Mouse (Mus musculus) telencephalon, adult 2 months (tissue): ENCODE measurements around the gene Sema6d.
A peak's percentile ranks its signal among the peaks of the same experiment; 100 is the strongest.

Source experiments
- DNase-seq: peaks from one replicate; pipeline ENCODE4 v3.0.0-alpha.2; 2011; ENCODE audit warnings: low read depth, low spot score

Gene Sema6d

GRCm38 (mm10) chr2:124399611-124400010 is 309.8 kb downstream of the Sema6d start:
- DNase-seq = no peak

GRCm38 (mm10) chr2:124401727-124402380 is 312.1 kb downstream of the Sema6d start:
- DNase-seq = no peak

DNA sequence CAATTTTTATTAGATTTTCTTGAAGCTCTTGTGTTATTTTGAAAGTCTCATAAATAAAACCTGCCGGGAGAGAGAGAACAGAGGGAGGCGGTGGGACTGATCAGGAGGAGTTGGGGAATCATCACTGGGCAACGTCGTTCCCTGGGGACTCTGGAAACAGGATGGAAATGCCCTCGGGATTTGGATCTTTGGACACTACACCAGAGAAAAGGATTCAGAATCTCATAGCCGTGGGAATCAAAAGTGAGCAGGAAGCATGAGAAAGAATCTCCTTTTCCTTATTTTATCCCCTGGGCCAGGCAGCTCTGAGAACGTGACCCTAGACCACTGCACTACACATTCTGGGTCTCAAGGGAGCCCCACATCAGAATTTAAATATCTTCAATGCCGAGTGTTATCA is 313.8 kb downstream of the Sema6d start:
- no peak for DNase-seq

GRCm38 (mm10) chr2:124403981-124404380 is 314.2 kb downstream of the Sema6d start:
- DNase-seq = no peak

- peak; percentile 47 for DNase-seq
Measured at GRCm38 (mm10) chr2:124404631-124405562, 315.1 kb downstream of the Sema6d start.

GRCm38 (mm10) chr2:124408956-124409355 is 319.2 kb downstream of the Sema6d start:
- no peak for DNase-seq

GRCm38 (mm10) chr2:124416730-124417129 is 327.0 kb downstream of the Sema6d start:
- no peak for DNase-seq

DNA sequence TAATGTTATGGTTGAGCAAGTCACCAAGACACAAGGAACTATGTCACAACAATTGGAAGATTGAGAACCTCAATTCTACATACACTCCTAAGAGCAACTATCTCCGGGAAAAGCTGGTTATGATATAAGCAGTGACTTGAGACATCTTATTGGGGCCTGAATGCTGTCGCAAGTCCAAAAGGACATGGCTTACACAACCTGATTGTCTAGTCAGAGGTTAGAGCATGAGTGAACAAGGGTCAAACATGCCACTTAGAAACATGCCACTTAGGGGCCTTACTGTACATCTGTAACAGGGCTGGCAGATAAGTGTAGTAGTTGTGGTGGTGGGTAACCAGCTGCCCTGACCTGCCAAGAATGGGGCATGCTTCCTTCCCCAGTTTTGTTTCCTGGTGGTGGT is 328.6 kb downstream of the Sema6d start:
- DNase-seq = no peak

- no peak for DNase-seq
Measured at GRCm38 (mm10) chr2:124420170-124420825, 330.5 kb downstream of the Sema6d start.

GRCm38 (mm10) chr2:124429744-124430143 is 340.0 kb downstream of the Sema6d start:
- DNase-seq = no peak

- DNase-seq = no peak
Measured at GRCm38 (mm10) chr2:124430708-124431107, 340.9 kb downstream of the Sema6d start.

GRCm38 (mm10) chr2:124435382-124436002 is 345.7 kb downstream of the Sema6d start:
- DNase-seq = no peak

DNA sequence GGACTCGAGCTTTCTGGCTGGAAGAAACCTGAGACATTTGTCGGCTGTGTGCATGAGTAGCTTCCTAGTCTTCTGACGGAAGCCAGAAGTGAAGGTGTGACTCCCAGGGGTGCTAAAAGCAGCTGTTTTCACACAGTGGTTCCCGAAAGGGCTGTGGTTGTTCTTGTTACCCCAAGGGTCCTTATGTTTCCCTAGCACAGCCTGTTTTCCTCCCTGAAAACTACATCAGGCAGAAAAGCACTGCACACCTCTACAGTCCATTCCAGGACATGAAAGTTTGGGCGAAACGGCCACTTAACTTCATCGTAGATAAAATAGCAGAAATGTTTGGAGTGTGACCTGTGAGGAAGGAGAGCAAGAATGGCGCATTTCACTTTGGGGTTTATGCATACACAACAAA is 346.9 kb downstream of the Sema6d start:
- DNase-seq = no peak

DNA sequence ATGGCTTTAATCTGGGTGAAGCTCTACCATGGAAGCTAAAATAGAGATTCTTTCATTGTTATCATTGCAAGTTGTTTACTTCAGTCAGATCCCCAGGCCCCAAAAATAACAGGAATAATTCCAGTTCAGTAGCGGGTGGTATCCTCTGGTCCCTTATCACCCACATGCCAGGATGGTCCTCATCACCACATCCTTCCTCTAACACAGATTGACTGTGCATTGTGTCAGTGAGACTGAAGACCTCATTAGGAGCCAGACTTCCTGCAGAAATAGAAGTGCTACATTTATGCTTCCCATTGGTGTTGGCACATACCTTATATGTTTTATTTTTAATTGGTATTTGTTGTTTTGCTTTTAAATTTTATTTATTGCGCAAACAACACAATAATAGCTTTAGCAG is 354.4 kb downstream of the Sema6d start:
- DNase-seq = no peak

GRCm38 (mm10) chr2:124455881-124456280 is 366.1 kb downstream of the Sema6d start:
- DNase-seq = no peak

DNA sequence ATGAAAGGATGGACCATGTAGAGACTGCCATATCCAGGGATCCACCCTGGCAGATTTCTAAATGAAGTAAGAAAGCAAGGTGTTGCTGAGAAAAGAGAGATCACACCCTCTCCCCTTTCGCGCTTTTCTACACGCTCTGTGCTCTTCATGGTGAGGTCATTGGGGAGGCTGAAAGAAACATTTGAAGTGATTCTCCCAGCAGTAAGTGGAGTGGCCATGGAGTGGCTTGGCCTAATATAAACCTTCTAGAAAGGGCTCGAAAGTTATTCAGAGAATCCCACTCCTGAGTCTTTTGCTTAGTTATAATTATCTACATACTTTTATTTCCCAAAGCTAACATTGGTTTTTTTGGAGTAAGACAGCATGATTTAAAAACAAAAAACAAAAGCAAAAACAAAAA is 367.2 kb downstream of the Sema6d start:
- DNase-seq = no peak

DNA sequence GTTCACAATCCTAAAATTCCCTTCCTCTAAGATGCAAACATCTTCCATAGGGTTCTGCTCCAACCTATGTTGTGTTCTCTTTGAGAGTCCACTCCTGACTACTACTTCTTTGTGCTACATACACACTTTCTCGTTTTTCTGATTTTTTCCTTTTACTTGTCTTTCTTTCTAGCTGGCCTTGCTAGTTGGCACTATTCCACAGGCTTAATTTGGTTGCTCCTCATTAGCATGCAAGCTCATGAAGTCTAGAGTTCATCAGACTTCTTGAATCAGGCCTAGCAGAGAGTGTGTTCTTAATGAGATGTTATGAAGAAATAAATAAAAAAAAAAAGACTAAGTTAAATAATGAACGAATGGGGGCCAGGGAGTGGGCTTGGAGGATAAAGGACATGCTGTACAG is 368.3 kb downstream of the Sema6d start:
- DNase-seq = no peak

DNA sequence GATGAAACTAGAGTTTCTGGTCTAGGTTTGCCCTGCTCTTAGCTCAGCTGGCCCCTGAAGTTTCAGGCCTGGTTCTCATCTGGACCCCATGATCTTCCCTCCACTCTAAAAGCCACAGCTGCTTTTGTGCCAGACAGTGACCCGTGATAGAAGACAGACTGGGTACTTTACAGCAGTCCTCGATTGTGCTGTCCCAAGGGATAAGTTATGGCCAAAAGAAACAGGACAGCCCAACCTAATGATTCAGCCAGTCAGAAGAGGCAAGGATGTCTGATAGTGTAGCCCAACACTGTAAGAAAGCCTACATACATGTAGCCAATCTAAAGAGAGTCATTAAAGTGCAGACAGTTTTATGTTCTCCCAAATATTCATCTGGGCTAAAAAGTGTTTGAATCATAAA is 371.2 kb downstream of the Sema6d start:
- DNase-seq = no peak

DNA sequence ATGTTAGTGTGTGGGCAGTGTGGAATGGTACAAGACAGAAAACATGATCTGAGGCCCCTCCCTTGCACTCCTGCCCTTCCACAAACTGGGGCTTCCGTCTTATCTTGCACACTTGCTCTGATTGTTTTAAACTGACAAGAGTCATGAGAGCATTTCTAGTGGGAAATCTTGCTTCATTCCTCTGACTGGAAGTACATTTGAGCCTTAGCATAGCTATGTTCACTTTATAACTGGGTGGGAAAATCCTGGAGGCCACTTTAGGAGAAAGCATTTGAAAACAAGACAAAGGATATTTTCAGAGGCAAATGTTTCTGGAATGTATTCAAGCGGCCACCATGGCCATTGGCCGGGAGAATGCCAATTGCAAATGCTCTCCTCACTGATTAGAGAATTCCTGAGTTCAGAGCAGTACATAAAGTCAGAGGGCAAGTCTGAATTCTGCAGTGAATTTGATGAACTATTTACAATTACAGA is 371.6 kb downstream of the Sema6d start:
- no peak for DNase-seq

- DNase-seq = no peak
Measured at GRCm38 (mm10) chr2:124465004-124465946, 375.5 kb downstream of the Sema6d start.

GRCm38 (mm10) chr2:124467429-124467828 is 377.7 kb downstream of the Sema6d start:
- no peak for DNase-seq
